Mouse (Mus musculus) kidney, embryonic 16.5 days (tissue): Measurements from ENCODE around the gene Kcna7. TPM values are rescaled to one million over a fixed set of nuclear protein-coding genes. Genes with fewer than 3 reads are reported as not detected.
A peak's percentile ranks its signal among the peaks of the same experiment; 100 is the strongest.

Source experiments
- ATAC-seq: fragments of 200-750 bp; cut with Nextera tagmentation; 2 replicates; pipeline ENCODE4 v1.8.0; 2017; ENCODE audit warnings: moderate TSS enrichment; ENCODE audit not compliant: low FRiP score, low TSS enrichment
- H3K27ac ChIP-seq: fragments of 300-500 bp; sonication (generic); 2 replicates; pipeline ENCODE4 v1.5.1; 2014; ENCODE audit warnings: low read length
- H3K27me3 ChIP-seq: fragments of 300-500 bp; sonication (generic); 2 replicates; pipeline ENCODE4 v1.6.1; 2014; ENCODE audit warnings: low read length, control low read depth, mixed read lengths; ENCODE audit not compliant: insufficient read depth
- H3K36me3 ChIP-seq: fragments of 300-500 bp; sonication (generic); 2 replicates; pipeline ENCODE4 v1.6.1; 2014; ENCODE audit warnings: low read length, control low read depth, mixed read lengths; ENCODE audit not compliant: insufficient read depth
- H3K4me1 ChIP-seq: fragments of 300-500 bp; sonication (generic); 2 replicates; pipeline ENCODE4 v1.6.1; 2014; ENCODE audit warnings: low read length, control low read depth, mixed read lengths; ENCODE audit not compliant: insufficient read depth
- H3K4me2 ChIP-seq: fragments of 300-500 bp; sonication (generic); replicated peaks from 2 replicates; pipeline ENCODE4 v1.6.1; 2014; ENCODE audit warnings: low read depth, low read length
- H3K4me3 ChIP-seq: fragments of 300-500 bp; sonication (generic); 2 replicates; pipeline ENCODE4 v1.5.1; 2014; ENCODE audit warnings: mild to moderate bottlenecking, low read length
- H3K9ac ChIP-seq: fragments of 300-500 bp; sonication (generic); replicated peaks from 2 replicates; pipeline ENCODE4 v1.6.1; 2014; ENCODE audit warnings: low read length
- H3K9me3 ChIP-seq: fragments of 300-500 bp; sonication (generic); 2 replicates; pipeline ENCODE4 v1.6.1; 2016; ENCODE audit warnings: low read length, control low read depth
- WGBS: fragments of 180-500 bp; shearing (Covaris S2); extraction: QIAGEN DNeasy Blood & Tissue Kit; methylation state at CpG from one replicate; pipeline ENCODE4 v1.1.7; 2014; 5-methylcytosine and 5-hydroxymethylcytosine counted together
- polyA plus RNA-seq: library from polyadenylated mRNA; unstranded; fragments of >200 nt; fragmentation: Nextera tagmentation; extraction: Ambion mirVana; gene quantifications from 2 replicates; pipeline ENCODE4 v1.2.1, GENCODE M21; 2015

Kcna7 gene
- polyA plus RNA-seq, 1 experiment from 2014 or later, result not detected

DNA sequence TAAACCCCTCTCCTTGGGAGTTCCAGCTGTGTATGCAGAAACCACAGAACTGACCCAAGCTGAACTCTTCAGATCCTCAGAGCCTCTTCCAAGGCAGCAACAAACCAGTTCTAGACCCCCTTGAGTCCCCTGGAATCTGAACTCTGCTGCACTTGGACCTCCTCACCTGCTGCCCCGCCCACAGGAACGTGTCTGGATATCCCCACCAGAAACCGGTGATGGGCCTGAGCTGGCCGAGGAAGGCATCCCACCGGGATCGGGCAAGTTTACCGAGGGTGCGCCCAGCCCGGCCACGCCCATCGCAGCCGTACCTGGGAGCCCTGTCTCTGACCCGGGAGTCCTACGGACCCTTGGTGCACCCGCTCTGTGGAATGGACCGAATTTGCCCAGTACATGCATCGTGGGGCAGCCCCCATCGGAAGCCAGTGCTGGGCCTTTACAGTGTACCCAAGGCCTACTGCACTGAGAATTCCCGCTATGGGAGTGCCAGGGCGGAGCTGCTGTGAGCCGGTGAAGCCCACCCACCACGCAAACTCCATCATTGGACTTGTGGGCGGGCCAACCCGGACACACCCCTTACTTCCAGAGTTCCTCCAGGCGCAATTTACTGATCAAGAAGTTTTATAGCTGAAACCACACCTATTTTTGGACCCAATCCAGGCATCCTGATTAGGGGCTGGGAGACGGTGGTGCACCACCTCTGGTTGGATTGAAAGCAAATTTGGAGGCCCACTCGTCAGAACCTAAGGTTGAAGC is 14.6 kb downstream of the Kcna7 start:
- WGBS, result 10% methylated on average over 27 of the region's 27 CpGs
- Histone ChIP-seq H3K36me3 (peaks cover 42% of the 10 kb centered on the region), H3K4me2 (no peak overlapping the region), H3K9ac (0 out of 2 replicates have a peak overlapping the region, but pooled peaks have one; percentile 22), H3K4me1 (peaks cover 17% of the 10 kb centered on the region), H3K27ac (no peak overlapping the region), H3K9me3 (no peaks in the 10 kb centered on the region), H3K4me3 (no peak overlapping the region), H3K27me3 (peaks cover 46% of the 10 kb centered on the region)
- ATAC-seq, result 0 out of 2 replicates have a peak, but pooled peaks have one; percentile 11

DNA sequence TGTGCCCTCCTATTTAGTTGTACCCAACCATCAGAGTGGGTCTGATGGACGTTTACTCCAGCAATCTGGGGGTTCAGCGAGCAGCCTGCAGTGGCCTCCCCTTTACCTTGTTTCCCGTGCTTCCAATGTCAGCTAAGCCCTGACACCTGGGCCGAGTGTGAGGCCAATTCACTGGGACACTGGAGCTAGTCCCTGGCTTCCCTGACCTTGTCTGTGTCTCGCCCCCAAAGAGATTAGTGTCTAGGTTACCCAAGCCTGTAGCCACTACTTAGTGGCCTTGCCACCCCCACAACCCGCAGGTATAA is 15.1 kb downstream of the Kcna7 start, which contains the start of gene Lhb:
Lhb (plus strand) TSS at position 206 of the 305 bp plus-strand sequence.
- 0 out of 2 replicates have a peak within 1 kb of the TSS, but pooled peaks have one; percentile 22 for H3K9ac ChIP-seq
- H3K27ac ChIP-seq, result no peak within 1 kb of the TSS
- no peak within 1 kb of the TSS for H3K4me2 ChIP-seq
- H3K4me3 ChIP-seq, result no peak within 1 kb of the TSS
- ATAC-seq, result no peak
- H3K36me3 ChIP-seq, result peaks cover 46% of the 10 kb centered on the region
- H3K27me3 ChIP-seq, result peaks cover 41% of the 10 kb centered on the region
- WGBS, result 55% methylated on average over 6 of the region's 6 CpGs
- H3K9me3 ChIP-seq, result no peaks in the 10 kb centered on the region
- peaks cover 17% of the 10 kb centered on the region for H3K4me1 ChIP-seq

DNA sequence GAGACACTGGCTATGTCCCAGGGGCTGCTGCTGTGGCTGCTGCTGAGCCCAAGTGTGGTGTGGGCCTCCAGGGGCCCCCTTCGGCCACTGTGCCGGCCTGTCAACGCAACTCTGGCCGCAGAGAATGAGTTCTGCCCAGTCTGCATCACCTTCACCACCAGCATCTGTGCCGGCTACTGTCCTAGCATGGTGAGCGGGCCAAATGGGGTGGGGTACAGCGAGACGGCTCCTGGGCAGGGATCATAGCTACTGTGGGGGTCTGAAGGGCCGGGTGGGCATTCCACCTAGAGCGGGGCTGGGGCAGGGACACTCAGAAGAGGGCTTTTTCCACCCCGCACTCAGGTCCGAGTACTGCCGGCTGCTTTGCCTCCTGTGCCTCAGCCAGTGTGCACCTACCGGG is 15.7 kb downstream of the Kcna7 start:
- H3K4me3 ChIP-seq, result no peak overlapping the region
- no peak overlapping the region for H3K27ac ChIP-seq
- peaks cover 15% of the 10 kb centered on the region for H3K4me1 ChIP-seq
- no peaks in the 10 kb centered on the region for H3K9me3 ChIP-seq
- WGBS, result 90% methylated on average over 14 of the region's 14 CpGs
- no peak for ATAC-seq
- H3K4me2 ChIP-seq, result no peak overlapping the region
- peaks cover 35% of the 10 kb centered on the region for H3K27me3 ChIP-seq
- no peak overlapping the region for H3K9ac ChIP-seq
- H3K36me3 ChIP-seq, result peaks cover 46% of the 10 kb centered on the region

DNA sequence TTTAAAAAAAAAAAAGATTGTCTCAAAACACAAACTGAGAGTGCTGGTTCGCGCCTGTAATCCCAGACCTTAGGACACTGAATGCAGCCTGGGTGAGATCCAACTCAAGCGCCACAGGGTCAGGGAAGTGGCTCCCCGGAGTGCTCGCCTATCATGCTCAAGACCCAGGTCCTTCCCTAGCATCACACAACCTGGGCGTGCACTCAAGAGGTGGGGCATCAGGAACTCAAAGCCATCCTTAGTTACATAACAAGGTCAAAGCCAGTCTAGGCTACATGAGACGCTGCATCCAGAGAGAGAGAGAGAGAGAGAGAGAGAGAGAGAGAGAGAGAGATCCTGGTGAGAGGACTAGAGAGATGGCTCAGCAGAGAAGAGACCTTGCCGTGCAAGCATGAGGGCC is 21.1 kb downstream of the Kcna7 start:
- Histone ChIP-seq H3K4me3 (no peak overlapping the region), H3K9ac (no peak overlapping the region), H3K9me3 (no peaks in the 10 kb centered on the region), H3K4me1 (no peaks in the 10 kb centered on the region), H3K27ac (no peak overlapping the region), H3K36me3 (peaks cover 87% of the 10 kb centered on the region), H3K27me3 (no peaks in the 10 kb centered on the region), H3K4me2 (no peak overlapping the region)
- 88% methylated on average over 8 of the region's 8 CpGs for WGBS
- no peak for ATAC-seq

DNA sequence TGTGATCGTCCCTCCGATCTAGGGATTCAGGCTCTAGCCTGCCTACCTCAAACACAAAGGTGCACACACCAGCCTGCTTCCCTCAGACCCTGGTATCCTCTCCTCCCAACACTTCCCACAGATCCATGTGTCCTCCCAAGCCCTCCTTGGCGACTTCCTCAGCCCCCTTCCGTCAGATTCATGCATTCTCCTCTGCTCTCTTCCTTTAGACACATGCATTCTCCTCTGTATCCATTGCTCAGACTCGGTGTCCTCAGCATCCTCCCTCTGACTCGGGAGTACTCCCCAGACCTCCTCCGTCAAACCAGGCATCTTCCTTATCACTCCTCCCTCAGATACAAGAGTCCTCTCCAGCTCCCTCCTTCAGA is 28.4 kb downstream of the Kcna7 start:
- peak overlapping the region; percentile 67 for H3K4me3 ChIP-seq
- peak overlapping the region; percentile 86 for H3K27ac ChIP-seq
- 0% methylated on average over 7 of the region's 7 CpGs for WGBS
- H3K27me3 ChIP-seq, result no peaks in the 10 kb centered on the region
- H3K9ac ChIP-seq, result peak overlapping the region; percentile 74
- no peak for ATAC-seq
- H3K9me3 ChIP-seq, result no peaks in the 10 kb centered on the region
- peaks cover 36% of the 10 kb centered on the region for H3K4me1 ChIP-seq
- H3K4me2 ChIP-seq, result peak overlapping the region; percentile 72
- H3K36me3 ChIP-seq, result peaks cover 31% of the 10 kb centered on the region

DNA sequence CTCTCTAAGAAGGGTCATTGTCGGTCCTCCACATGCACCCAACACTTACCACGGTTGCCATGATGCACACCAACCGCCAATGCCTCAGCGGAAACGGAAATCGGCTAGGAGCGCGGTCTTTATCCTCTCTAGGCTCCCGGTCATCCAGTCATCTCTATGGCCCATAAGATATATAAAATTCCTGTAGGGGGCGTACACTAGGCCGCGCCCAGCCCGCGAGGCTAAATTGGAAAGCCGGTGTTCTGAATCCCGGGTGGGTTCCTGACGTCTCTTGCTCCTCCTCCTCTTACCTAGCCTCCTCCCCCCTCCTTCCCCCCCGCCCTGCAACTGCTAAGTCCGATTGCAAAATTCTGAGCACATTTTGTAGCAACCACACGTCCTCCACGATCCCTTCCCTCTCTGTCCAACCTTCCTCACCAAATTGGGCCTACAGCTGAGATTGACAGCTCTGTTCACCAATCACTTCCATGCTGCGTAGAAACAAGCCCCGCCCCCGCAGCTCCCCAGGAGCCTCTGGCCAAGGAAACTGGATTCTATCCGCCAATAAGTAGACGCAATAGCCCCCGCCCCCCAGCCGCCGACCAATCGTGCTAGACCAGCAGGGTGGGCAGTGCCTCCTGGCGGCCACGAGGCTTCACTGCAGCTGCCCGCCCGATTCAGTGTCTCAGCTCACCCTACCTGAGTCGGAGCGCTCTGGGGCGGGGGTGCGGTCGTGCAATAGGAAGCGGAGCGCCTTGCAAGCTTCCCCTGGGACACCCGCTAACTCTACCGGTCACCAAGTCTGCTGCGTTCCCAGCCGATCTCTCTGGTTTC is 29.0 kb downstream of the Kcna7 start, which contains the start of gene Gys1:
Gys1 (plus strand) TSS at position 642 of the 813 bp plus-strand sequence.
- peak within 1 kb of the TSS; percentile 72 for H3K4me2 ChIP-seq
- H3K4me3 ChIP-seq, result peak within 1 kb of the TSS; percentile 67
- H3K9me3 ChIP-seq, result no peaks in the 10 kb centered on the region
- H3K4me1 ChIP-seq, result peaks cover 36% of the 10 kb centered on the region
- ATAC-seq, result peak; percentile 97
- H3K36me3 ChIP-seq, result peaks cover 25% of the 10 kb centered on the region
- H3K27me3 ChIP-seq, result no peaks in the 10 kb centered on the region
- H3K27ac ChIP-seq, result peak within 1 kb of the TSS; percentile 86
- WGBS, result under 1% methylated on average over 45 of the region's 45 CpGs
- H3K9ac ChIP-seq, result peak within 1 kb of the TSS; percentile 85

DNA sequence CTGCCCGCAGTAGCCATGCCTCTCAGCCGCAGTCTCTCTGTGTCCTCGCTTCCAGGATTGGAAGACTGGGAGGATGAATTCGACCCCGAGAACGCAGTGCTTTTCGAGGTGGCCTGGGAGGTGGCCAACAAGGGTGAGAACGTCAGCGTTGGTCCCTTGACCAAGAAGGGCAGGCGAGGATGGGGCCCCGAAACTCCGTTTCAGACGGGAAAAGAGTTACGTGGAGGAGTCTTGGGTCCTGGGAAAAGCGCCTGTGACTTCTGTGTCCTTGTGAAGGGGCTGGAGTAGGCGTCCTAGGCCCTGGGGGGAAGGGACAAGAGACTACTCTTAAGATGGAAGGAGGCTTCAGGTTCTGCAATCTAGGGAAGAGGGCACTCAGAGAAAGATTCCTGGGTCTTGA is 29.6 kb downstream of the Kcna7 start:
- WGBS, result under 1% methylated on average over 16 of the region's 16 CpGs
- no peaks in the 10 kb centered on the region for H3K27me3 ChIP-seq
- ATAC-seq, result no peak

DNA sequence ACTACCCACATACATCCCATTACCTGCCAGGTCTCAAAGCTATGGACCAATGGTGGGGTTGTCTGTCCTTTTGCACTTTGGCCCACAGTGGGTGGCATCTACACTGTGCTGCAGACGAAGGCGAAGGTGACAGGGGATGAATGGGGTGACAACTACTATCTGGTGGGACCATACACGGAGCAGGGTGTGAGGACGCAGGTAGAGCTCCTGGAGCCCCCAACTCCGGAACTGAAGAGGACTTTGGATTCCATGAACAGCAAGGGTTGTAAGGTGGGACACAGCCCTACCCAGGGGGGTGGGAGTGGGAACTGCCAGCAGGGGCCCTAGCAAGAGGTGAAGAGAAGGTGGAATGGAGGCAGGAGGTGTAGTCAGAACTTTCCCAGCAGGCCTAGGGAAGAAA is 31.0 kb downstream of the Kcna7 start:
- no peak for ATAC-seq
- no peak overlapping the region for H3K9ac ChIP-seq
- H3K4me2 ChIP-seq, result no peak overlapping the region

More for the DNA sequence above, 29.6 kb downstream of the Kcna7 start:
- Histone ChIP-seq H3K9ac (peak overlapping the region; percentile 85), H3K4me2 (peak overlapping the region; percentile 58), H3K27ac (peak overlapping the region; percentile 48), H3K36me3 (peaks cover 23% of the 10 kb centered on the region), H3K4me1 (peaks cover 36% of the 10 kb centered on the region), H3K4me3 (peak overlapping the region; percentile 67), H3K9me3 (no peaks in the 10 kb centered on the region)

DNA sequence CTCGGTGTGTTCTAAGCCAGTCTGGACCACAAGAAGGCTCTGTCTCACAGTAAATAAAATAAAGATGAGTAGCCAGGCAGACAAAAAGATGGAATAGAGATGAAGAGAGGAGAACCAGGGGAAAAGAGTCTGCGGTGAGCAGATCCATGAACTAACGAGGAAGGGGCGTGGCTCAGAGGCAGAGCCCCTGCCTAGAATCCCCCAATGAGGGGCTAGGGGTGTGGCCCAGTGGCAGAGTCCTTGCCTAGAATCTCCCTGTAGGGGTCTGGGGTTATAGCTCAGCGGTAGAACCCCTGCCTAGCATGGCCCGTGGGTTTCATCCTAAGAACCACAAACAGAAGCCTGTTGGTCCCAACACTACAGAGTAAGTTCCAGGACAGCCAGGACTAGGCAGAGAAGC is 31.6 kb downstream of the Kcna7 start:
- H3K36me3 ChIP-seq, result peaks cover 12% of the 10 kb centered on the region
- peaks cover 36% of the 10 kb centered on the region for H3K4me1 ChIP-seq
- H3K27me3 ChIP-seq, result no peaks in the 10 kb centered on the region
- H3K9me3 ChIP-seq, result no peaks in the 10 kb centered on the region
- no peak overlapping the region for H3K27ac ChIP-seq
- H3K4me2 ChIP-seq, result no peak overlapping the region
- ATAC-seq, result no peak
- H3K9ac ChIP-seq, result 0 out of 2 replicates have a peak overlapping the region, but pooled peaks have one; percentile 13
- 46% methylated on average over 6 of the region's 6 CpGs for WGBS
- H3K4me3 ChIP-seq, result no peak overlapping the region

More for the DNA sequence above, 31.0 kb downstream of the Kcna7 start:
- Histone ChIP-seq H3K36me3 (peaks cover 16% of the 10 kb centered on the region), H3K4me1 (peaks cover 36% of the 10 kb centered on the region), H3K27ac (no peak overlapping the region), H3K9me3 (no peaks in the 10 kb centered on the region), H3K27me3 (no peaks in the 10 kb centered on the region), H3K4me3 (no peak overlapping the region)
- 91% methylated on average over 5 of the region's 5 CpGs for WGBS
